Mouse (Mus musculus) gastrocnemius, postnatal 36 days (tissue): Measurements from ENCODE around the gene Nhsl2. TPM values are rescaled to one million over a fixed set of nuclear protein-coding genes. Genes with fewer than 3 reads are reported as not detected.

Experiments used
- DNase-seq, 2 experiments: peaks; one replicate each; pipeline ENCODE4 v3.0.0; 2022
- intact Hi-C: fragments of 180-260 bp; cut with DNase I; formaldehyde crosslinking; loops from one replicate; pipeline ENCODE4 v1.15.1; 2025
- total RNA-seq, 2 experiments: library from RNA; stranded (reverse); gene quantifications; 2 replicates each; pipeline ENCODE4 v1.2.3; 2021

Nhsl2 gene
- total RNA-seq, 2 experiments from 2014 or later = 1.8 to 3.5 TPM

- DNase-seq = no peak
- intact Hi-C loops = no loop called here
These were observed 186.5 kb downstream of the Nhsl2 start for GRCm38 (mm10) chrX:102035671-102036070.

GRCm38 (mm10) chrX:102036866-102037361 lies 187.7 kb downstream of the Nhsl2 start:
- intact Hi-C loops = no loop called here
- DNase-seq = no peak

GRCm38 (mm10) chrX:102037506-102037905 lies 188.3 kb downstream of the Nhsl2 start:
- intact Hi-C loops = no loop called here
- DNase-seq = peak in 1 of 2 experiments; percentile 21

- no peak for DNase-seq
- intact Hi-C loops = no loop called here
These were observed 192.4 kb downstream of the Nhsl2 start for GRCm38 (mm10) chrX:102041562-102041961.

GRCm38 (mm10) chrX:102042386-102042785 lies 193.2 kb downstream of the Nhsl2 start:
- no peak for DNase-seq
- intact Hi-C loops = no loop called here

- intact Hi-C loops = no loop called here
These were observed 201.4 kb downstream of the Nhsl2 start for GRCm38 (mm10) chrX:102050552-102050951.

GRCm38 (mm10) chrX:102051225-102051624 lies 202.0 kb downstream of the Nhsl2 start:
- intact Hi-C loops = no loop called here
- no peak for DNase-seq

More at GRCm38 (mm10) chrX:102050552-102050951, 201.4 kb downstream of the Nhsl2 start:
- DNase-seq = no peak

GRCm38 (mm10) chrX:102053371-102053770 lies 204.2 kb downstream of the Nhsl2 start:
- intact Hi-C loops = no loop called here
- DNase-seq = no peak

GRCm38 (mm10) chrX:102054009-102054408 lies 204.8 kb downstream of the Nhsl2 start:
- intact Hi-C loops = no loop called here
- no peak for DNase-seq

- intact Hi-C loops = no loop called here
- no peak for DNase-seq
These were observed 210.3 kb downstream of the Nhsl2 start for GRCm38 (mm10) chrX:102059437-102059836.

GRCm38 (mm10) chrX:102060243-102060642 lies 211.1 kb downstream of the Nhsl2 start:
- intact Hi-C loops = loop anchor here (10.0 kb wide), 1 partner anchor 255 kb away; no protein-coding TSS in a partner anchor
- DNase-seq = no peak

GRCm38 (mm10) chrX:102060891-102061290 lies 211.7 kb downstream of the Nhsl2 start:
- peak in 1 of 2 experiments; percentile 30 for DNase-seq
- intact Hi-C loops = loop anchor here (10.0 kb wide), 1 partner anchor 256 kb away; no protein-coding TSS in a partner anchor

GRCm38 (mm10) chrX:102064062-102064461 lies 214.9 kb downstream of the Nhsl2 start:
- intact Hi-C loops = loop anchor here (10.0 kb wide), 1 partner anchor 259 kb away; no protein-coding TSS in a partner anchor
- DNase-seq = no peak

- intact Hi-C loops = loop anchor here (10.0 kb wide), 1 partner anchor 260 kb away; no protein-coding TSS in a partner anchor
These were observed 216.1 kb downstream of the Nhsl2 start for GRCm38 (mm10) chrX:102065213-102065775.

GRCm38 (mm10) chrX:102066134-102066533 lies 216.9 kb downstream of the Nhsl2 start:
- intact Hi-C loops = loop anchor here (1.0 to 10.0 kb wide), 2 partner anchors 112 to 261 kb away; no protein-coding TSS in a partner anchor
- peak; percentile 43 to 56 for DNase-seq

More at GRCm38 (mm10) chrX:102065213-102065775, 216.1 kb downstream of the Nhsl2 start:
- DNase-seq = no peak

GRCm38 (mm10) chrX:102067118-102067517 lies 217.9 kb downstream of the Nhsl2 start:
- no peak for DNase-seq
- intact Hi-C loops = loop anchor here (10.0 kb wide), 1 partner anchor 262 kb away; no protein-coding TSS in a partner anchor

- DNase-seq = no peak
- intact Hi-C loops = loop anchor here (10.0 kb wide), 1 partner anchor 264 kb away; no protein-coding TSS in a partner anchor
These were observed 219.8 kb downstream of the Nhsl2 start for GRCm38 (mm10) chrX:102068811-102069540.

- peak; percentile 28 to 58 for DNase-seq
- intact Hi-C loops = no loop called here
These were observed 221.6 kb downstream of the Nhsl2 start, which contains the start of gene Rtl5 for GRCm38 (mm10) chrX:102070591-102071471. Gene Rtl5, minus strand, starts transcription at chrX:102071304.

GRCm38 (mm10) chrX:102071517-102071916 lies 222.3 kb downstream of the Nhsl2 start:
- DNase-seq = no peak
- intact Hi-C loops = no loop called here
